Mouse (Mus musculus) frontal cortex, postnatal 36 days (tissue): ENCODE measurements around the gene Pdzd9.
"Not testable (repeated sequence)": the region's sequence is repeated elsewhere in the genome, so short reads cannot be mapped to it uniquely, and the experiment has no call there.

ENCODE experiments used
- DNase-seq, 2 experiments: peaks; one replicate each; pipeline ENCODE4 v3.0.0; 2022; ENCODE audit warnings: low spot score in 2 of 2

Gene Pdzd9

GRCm38 (mm10) chr7:120670153-120670875 lies at the start of gene Pdzd9:
Gene Pdzd9 (minus strand): TSS chr7:120670343.
- peak; percentile 68 to 70 for DNase-seq

- no peak for DNase-seq
Observed at GRCm38 (mm10) chr7:120717261-120717660, 47.1 kb upstream of the Pdzd9 start.

GRCm38 (mm10) chr7:120713951-120714350 lies 43.8 kb upstream of the Pdzd9 start:
- DNase-seq, result not testable (repeated sequence)

GRCm38 (mm10) chr7:120713225-120713624 lies 43.1 kb upstream of the Pdzd9 start:
- no peak for DNase-seq

DNA sequence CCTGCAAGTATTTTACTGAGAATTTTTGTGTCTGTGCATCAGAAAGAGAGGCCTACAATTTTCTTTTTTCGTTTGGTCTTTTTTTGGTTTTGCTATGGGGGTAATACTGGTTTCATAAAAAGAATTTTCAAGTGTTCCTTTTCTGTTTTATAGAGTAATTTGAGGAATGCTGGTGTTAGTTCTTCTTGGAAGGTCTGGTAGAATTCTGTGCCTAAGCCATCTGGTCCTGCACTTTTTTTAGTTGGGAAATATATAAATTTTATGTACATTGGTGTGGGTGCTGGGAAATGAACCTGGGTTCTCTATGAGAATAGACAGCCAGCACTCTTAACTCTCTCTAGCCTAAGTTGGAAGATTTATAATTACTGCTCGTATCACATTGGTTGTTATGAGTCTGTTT lies 41.9 kb upstream of the Pdzd9 start:
- DNase-seq, result peak in 1 of 2 experiments; percentile 67

- no peak for DNase-seq
Observed at GRCm38 (mm10) chr7:120703888-120704287, 33.7 kb upstream of the Pdzd9 start.

- no peak for DNase-seq
Observed at GRCm38 (mm10) chr7:120699586-120699985, 29.4 kb upstream of the Pdzd9 start.

DNA sequence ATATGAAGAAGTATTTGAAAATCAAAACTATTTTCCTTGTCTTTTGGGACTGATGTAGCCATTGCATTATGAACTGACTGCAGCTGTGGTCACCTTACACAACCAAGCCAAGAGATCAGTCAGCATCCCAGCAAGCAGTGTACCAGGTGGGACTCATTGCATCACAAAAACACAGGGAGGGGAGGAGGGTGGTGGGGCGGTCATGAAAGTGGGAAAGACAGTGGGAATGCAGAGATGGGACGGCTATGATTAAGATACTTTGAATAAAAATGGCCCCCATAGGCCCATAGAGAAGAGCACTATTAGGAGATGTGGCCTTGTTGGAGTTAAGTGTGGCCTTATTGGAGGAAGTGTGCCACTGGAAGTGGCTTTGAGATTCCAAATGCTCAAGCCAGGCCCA lies 26.2 kb upstream of the Pdzd9 start:
- no peak for DNase-seq

GRCm38 (mm10) chr7:120695641-120696040 lies 25.5 kb upstream of the Pdzd9 start:
- DNase-seq, result no peak

GRCm38 (mm10) chr7:120695196-120695595 lies 25.1 kb upstream of the Pdzd9 start:
- DNase-seq, result no peak

DNA sequence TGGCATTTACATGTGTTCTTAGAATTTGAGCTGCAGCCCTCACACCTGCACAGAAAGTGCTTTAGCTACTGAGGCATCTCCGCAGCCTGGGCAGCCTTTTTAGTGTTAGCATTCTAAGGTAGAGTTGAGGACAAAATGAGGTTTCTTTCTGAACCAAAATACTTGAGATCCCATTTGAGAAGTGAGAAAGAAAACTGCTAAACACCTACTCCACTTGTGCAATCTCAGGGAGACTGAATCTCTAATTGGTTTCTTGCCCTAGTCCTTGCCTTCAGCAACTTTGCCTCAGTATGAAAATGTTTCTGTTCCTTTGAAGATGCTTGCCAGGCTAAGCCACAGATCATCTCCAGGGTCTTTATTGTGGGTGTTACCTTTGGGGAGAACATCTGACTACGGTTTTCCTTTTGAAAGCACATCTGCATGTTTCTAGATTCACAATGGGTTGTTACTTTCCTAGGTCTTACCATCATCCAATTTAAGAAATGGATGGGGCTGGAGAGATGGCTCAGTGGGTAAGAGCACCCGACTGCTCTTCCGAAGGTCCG lies 23.8 kb upstream of the Pdzd9 start:
- DNase-seq, result peak in 1 of 2 experiments; percentile 12

GRCm38 (mm10) chr7:120690634-120691033 lies 20.5 kb upstream of the Pdzd9 start:
- no peak for DNase-seq

- DNase-seq, result no peak
Observed at GRCm38 (mm10) chr7:120685227-120685626, 15.1 kb upstream of the Pdzd9 start.

- no peak for DNase-seq
Observed at GRCm38 (mm10) chr7:120684731-120685161, 14.6 kb upstream of the Pdzd9 start.

GRCm38 (mm10) chr7:120682002-120682401 lies 11.9 kb upstream of the Pdzd9 start:
- no peak for DNase-seq

DNA sequence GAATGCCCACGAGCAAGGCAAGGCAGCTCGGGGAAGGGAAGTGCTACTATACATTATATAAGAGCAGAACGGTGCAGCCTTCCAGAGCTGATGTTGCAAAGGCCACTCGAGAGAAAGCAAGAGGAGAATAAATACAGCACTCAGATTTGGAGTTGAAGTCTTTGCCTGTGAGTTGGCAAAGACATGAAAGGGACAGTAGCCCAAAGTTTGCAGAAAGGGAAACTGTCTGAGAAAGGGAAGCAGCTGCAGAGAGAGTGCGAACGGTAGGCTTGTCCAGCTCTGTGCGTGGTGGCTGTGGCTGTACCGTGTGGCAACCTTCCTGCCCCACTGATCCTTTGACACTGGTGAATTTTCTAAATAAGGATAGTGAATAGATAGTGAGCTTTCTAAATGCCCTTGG lies 8.9 kb upstream of the Pdzd9 start:
- DNase-seq, result no peak

GRCm38 (mm10) chr7:120677764-120678531 lies 7.8 kb upstream of the Pdzd9 start:
- peak; percentile 24 to 41 for DNase-seq

- peak; percentile 59 to 71 for DNase-seq
Observed at GRCm38 (mm10) chr7:120677001-120677643, 7.0 kb upstream of the Pdzd9 start, which contains the start of gene Mosmo. Gene Mosmo (plus strand): TSS chr7:120677618.

GRCm38 (mm10) chr7:120671271-120671670 lies 1.1 kb upstream of the Pdzd9 start:
- no peak for DNase-seq

- DNase-seq, result no peak
Observed at GRCm38 (mm10) chr7:120662079-120662478, 8.1 kb downstream of the Pdzd9 start.

- DNase-seq, result peak; percentile 35 to 70
Observed at GRCm38 (mm10) chr7:120647849-120648248, 22.3 kb downstream of the Pdzd9 start.

- DNase-seq, result no peak
Observed at GRCm38 (mm10) chr7:120643217-120643616, 26.9 kb downstream of the Pdzd9 start.
